Mouse (Mus musculus) urinary bladder, postnatal 4 days (tissue): Measurements from ENCODE around the gene Bcl2l15.
"Not testable (repeated sequence)": the region's sequence is repeated elsewhere in the genome, so short reads cannot be mapped to it uniquely, and the experiment has no call there.

Source experiments
- DNase-seq, 2 experiments: peaks; one replicate each; pipeline ENCODE4 v3.0.0; 2021 to 2022; ENCODE audit warnings: low spot score in 2 of 2

The Bcl2l15 gene

DNA sequence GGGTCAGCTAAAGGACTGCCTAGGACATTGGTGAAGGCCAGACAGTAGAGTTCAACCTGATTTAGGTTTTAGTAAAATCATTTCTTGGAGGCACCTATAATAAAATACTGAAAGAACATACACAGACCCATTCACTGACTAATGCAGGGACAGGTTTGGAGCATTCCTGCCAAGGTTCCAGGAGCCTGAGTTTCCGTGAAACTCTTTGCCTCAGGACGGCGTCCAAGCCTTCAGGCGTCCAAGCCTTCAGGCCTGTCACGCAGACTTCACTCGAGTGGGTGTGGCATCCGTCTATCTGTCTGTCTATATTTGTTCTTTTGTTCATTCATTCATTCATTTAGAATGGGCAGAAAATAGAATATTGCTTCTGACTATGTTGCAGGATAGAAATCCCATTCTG lies 1.3 kb upstream of the Bcl2l15 start:
- DNase-seq, result no peak

DNA sequence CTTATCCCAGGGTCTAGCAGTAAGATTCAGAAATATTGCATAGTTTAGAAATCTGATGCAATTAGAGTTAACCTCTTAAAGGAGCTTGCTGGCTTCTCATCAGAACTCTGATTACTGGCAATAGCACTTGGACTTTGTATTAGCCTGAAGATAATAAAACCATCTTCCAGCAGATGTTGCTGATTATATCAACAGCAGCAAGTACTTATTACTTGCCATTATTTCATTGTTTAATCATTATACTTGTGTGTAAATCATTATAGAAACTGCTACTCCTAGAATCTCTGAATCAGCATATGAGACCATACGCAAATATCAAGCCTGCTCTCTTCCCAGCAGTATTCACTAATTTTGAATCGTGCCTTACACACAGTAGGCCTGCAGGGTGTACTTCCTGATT lies 1.6 kb downstream of the Bcl2l15 start:
- DNase-seq, result no peak

DNA sequence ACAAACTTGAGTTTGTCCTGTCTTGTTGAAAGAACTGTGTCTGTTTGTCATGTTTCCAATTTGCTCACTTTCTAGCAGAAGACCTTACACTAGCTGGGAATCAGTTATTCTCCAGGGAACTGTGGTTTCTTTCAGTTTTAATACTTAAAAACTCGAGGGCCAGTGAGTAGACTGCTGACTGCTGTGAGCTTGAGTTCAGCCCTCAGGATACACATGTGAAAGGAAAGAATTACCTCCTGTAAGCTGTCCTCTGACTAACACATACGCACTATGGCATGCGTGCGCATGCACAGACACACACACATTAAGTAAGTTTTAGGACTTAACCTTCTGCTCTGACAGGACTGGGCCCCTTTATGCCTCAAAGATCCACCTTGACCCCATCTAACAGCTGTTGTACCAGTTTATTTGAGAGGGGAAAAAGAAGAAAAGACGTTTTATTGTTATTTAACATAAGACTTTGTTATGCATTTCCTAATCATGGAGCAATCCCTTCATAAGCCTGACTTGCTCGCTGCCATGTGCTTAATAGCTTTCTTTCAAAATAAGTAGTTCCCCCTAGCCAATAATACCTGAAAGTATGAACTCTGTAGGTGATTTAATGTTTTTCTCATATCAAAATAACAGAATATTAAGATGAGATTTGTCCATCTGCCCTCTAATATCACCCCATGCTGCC lies 3.0 kb downstream of the Bcl2l15 start:
- no peak for DNase-seq

DNA sequence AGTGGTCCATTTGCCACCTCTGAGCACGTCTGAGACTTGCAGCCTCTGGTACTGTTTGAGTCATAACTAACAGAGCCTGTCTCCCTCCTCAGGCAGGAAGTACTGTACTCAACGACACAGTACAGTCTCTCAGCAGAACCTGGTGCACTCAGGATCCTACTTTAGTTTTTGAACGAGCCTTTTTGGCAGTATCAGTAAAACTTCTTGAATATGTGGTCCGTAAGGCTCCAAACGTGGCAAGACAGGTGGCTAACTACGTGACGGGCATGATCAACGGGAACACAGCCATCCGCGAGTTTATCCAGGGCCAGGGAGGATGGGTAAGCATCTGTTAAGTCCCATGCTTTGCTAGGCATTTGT lies 3.5 kb downstream of the Bcl2l15 start:
- no peak for DNase-seq

DNA sequence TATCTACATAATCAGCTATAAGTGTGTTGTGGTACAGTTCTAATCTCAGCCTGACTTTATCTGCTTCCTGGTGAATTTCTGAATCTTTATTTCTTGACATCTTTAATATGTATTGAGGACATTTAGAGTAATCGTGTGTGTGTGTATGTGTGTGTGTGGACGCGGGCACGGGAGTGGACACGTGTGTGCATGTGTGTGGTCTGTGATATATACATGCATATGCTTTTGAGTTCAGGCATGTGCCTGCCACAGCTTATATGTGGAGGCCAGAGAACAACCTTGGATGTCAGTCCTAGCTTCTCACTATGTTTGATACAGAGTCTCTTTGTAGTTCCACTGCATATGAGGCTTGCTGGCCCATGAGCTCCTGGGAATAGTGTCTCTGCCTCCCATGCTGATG lies 4.1 kb downstream of the Bcl2l15 start:
- DNase-seq, result no peak

DNA sequence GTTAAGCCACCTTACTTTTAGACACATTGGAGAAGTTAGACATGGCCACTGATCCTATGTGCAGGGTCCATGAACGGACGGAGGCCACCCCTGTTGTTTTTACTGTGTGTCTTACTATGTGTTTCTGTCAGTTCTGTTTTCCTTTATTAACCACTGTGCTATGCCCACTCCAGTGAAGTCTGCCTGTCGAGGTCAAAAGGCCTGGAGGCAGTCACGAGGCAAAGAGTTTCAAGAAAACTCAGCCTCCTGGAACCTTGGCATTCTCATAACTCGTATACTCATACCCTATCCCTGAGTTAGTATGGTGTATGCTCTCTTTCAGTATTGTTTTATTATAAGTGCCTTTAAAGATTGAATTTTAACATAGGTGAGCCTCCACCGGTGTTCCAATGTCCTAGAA lies 7.3 kb downstream of the Bcl2l15 start:
- DNase-seq, result no peak

DNA sequence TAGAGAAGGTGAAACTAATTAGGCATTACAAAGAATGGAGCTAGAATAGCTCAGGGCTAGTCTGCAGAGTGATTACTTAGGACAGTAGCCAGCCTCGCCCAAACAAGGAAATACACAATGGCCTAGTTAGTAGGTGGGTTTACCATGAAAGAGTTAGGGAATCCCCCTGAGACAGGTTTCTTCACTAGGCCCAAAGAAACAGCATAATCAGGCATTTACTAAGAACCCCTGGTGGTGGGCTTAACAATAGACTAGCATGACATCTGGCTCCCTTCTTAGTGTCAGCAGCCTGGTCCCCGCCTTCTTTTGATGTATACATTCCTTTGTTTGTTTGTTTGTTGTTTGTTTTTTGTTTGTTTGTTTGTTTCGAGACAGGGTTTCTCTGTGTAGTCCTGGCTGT lies 7.8 kb downstream of the Bcl2l15 start:
- DNase-seq, result not testable (repeated sequence)

DNA sequence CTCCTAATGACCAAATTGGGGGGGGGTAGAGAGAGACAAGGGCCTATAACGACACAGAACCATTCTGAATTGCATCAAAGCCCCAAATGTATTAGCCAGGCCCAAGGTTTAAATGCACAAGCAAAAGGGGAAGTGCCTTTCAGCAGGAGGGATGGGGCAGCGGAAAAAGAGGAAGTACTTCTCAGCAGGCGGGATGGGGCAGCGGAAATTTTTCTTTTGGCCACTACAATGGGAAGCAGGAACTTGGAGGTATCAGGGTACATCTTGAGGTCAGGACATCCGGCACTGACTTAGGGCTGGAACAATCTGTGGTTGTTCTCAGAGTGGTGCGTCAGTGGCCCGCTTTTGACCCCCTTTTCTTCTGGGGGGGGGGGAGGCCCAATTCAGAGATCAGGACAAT lies 8.5 kb downstream of the Bcl2l15 start:
- not testable (repeated sequence) for DNase-seq

DNA sequence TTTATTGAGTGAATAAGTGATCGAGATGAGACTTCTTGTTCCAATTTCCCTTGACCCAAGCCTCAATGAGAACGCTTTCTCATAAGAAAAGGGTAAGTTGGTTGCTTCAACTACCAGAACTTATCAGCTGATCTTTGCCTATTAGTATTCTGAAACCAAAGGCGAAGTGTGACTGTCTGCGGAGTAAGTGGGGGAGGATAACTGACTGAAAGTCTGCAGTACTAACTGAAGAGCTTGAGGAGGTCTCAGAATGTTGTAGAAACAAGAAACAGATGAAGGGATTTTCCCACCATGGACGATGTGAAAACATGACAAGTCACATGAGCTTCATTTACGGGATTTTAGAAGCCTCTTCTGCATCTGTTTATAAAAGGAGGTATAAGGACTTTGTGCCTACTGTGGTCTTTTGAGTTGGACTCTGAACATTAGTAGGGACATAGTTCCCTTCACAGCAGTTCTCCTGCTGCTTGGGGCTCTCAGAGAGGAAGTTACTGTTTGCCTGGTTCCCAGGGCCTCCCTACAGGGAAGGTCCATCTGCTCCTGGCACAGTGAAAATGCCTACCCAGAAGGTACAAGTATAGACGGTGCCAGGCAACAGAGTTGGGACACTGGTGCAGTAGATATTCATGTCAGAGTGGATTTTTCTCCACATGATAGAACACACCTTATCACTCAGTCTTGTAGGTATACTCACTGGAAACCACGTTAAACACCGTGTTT lies 18.4 kb downstream of the Bcl2l15 start:
- DNase-seq, result no peak

DNA sequence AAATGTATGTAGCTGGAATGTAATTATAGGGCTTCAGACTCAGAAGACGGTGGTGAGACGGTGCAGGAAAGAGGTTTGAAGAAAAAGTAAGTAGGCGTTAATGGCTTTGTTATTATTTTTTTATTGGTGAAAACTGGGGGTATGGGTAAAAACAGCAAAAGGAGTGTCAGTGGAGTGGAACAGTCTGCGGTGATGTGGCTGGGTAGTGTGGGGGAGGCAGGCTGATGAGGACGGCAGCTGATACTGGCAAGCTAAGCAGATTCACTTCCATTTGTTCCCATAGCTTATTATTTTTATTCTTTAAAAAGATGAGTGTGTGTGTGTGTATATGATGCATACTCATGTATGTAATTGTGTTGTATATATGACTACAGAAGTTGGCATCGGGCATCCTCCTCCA lies 19.1 kb downstream of the Bcl2l15 start:
- no peak for DNase-seq

DNA sequence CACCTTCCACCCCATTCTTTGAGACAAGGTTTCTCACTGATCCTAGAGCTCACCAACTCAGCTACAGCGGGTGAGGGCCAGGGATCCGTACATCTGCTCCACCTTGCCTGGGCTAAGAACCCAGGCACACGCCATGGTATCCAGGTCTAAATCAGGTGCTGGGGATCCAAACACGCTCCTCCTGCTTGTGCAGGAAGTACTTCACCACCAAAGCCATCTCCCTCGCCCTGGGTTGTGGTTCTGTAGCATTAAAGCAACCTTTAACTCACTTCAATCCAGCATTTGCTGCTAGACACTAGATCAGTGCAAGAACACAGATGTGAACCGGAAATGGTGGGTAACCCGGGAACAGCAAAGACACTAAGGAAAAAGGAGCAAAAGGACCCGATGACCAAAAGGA lies 19.5 kb downstream of the Bcl2l15 start:
- no peak for DNase-seq

DNA sequence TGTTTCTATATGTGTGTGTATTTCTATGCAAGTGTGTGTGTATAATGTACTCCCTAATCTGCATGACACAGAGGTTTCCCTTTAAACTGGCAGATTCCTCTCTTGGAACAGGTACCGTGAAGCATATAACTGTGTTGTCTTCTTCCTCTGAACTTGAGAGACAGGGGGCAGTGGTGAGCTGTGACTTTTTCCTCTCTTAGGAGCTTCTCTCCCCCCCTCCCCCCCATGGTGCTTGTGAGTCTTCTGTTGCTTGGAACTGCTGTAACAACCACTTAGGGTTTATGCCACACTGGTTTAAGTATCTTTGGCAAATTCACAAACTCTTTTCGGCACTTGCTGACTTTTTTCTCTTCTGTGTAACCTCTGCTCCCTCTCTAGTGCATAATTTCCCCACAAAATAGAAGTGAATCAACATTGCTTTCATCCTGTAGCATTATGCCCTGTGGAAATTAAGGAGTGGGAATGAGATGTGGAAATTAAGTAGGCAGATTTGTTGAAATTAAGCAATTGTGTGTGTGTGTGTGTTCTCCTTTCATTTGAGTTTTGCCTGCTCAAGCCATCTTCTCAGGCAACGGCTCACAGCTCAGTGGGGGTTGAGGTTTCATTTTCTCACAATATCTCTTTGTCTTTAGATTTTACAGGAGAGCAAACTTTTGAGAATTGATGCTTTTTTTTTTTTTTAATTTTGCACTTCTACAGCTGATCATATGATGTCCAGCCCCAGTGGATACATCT lies 20.3 kb downstream of the Bcl2l15 start:
- no peak for DNase-seq

DNA sequence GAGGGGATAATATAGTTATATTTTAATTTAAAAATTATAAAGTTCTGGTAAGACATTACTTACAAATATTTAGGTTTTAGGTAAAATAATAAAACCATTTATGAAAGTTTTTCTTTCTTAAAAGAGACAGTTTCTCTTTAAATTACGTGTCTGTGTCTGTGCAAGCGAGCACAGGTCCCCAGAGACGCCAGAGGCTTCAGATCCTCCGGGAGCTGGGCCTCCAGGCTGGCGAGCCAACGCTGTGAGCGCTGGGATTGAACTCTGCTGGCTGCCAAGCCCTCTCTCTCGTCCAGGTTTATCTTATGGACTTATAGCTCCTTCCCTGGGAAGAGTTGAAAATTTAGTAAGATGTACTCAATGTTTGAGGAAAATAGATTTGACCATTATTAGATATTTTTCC lies 21.4 kb downstream of the Bcl2l15 start:
- no peak for DNase-seq

DNA sequence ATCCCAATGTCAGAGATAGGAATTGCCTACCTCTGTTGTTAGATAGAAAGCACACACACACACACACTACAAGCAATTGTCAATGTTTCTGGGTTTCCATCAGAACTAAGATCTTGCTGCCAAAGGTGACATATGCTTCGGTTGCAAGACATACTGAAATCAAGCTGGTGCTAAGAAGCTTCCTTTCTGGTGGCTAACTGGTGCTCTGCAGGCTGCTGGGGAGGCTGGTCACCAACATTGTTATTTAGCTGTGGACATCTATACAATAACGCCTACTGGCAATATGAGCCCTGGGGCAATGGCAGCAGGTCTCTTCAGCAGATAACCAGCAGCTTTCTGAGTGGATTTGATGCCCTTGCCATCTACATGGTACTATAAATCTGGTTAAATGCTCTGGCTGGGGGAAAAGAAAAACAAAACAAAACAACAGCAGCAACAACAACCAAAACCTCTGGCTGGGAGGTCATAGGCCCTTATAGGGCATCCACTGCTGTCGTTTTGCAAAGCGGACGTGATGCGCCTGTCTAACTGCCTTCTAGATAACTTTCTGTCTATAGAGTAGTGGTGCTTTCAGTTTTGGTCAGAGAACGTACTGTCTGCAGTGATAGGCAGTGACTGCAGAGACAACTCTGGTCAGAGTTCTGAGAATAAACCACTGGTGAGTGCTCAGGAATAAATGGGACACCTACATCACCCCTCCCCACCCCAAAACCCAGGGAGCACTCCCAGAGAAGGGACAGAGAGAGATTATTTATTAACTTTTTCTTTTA lies 24.8 kb downstream of the Bcl2l15 start:
- no peak for DNase-seq

DNA sequence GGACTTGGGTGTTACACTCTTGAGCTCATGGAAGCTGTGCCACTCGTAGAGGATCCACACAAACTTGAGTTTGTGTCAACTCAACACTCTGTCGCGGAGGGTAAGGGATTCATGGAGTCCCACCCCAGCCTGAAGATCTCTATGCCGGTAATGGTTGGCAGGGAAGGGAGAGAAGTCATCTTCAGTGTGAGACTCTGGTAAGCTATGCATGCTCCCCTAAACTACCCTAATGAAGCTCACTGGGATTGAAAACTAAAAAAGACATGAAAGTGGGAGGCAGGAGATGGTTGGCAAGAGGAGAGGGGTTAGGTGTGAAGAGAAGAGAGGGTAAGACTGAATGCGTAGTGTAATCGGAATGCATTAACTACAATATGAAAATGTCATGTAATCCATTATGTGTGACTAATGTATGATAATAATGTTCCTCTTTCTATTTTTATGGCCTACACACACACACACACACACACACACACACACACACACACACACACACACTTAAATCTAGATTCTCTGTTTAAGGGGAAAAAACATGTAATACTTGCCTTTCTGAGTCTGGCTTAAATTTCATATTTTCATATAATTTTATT lies 25.7 kb downstream of the Bcl2l15 start:
- DNase-seq, result no peak

DNA sequence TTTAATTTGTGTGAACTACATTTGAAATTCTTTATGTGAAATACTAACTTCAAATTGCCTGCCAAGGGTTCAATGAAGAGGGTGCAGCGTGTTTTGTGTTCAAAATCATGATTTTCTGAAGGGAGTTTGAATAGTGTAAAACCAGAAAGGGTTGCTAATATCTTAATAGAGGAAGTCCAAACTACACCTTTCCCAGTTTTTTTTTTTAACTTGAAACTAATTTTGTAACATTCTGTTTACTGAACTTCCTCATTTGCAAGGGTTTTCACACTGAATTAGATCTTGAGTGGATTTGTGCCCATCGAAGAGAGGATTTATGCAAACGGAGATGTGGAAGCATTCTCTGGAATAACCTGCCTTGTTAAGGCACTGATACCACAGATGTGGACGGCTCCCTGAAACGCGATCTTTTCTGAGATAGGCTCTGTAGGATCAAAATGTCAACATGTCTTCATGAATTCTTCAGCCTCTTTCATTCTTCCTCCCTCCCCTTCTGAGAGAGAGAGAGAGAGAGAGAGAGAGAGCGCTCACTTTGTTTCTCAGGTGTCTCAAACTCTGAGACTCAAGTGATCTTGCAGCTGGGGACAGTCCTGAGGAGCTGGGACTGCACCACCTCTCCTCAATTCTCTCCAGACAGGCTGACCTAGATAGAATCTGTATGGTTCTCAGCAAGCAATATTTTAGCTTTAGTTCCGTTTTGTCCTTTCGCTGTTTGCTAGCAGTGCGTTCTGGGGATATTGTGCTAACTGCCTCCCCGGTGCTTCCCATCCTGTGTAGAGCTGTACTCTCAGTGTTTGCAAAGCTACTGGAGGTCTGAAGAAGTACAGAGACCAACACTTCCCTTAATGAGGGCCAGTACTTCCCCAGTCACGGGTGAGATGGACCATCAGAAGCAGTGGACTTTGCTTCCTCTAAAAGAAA lies 26.7 kb downstream of the Bcl2l15 start, which contains the start of gene Ptpn22:
Gene Ptpn22, plus strand, starts transcription at position 915 of the 921 bp plus-strand sequence.
- no peak for DNase-seq

DNA sequence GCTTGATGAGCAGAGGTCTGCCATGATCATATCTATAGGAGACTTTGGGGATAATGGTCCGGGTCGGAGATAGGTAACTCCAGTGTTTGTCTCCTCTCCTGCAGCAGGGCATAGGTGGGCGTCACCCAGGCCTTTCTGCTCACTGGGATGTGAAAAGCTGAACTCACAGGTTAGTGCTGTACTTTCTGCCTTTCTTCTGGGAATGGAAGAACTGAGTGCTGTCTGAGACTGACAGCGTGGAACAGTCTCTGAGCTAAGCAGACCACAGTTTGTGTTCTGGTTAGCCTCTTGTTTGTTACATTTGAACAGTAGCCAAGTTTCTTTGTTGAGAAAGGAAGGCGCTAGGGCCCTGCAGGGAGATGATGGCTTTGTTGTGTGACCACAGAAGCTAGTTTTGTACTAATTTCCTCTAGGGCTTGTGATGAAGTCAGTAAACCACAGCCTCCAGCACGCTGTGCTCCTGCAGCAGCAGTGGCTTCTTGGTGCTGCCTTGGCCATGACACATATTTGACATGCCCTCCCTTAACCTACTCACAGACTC lies 27.5 kb downstream of the Bcl2l15 start:
- DNase-seq, result no peak

DNA sequence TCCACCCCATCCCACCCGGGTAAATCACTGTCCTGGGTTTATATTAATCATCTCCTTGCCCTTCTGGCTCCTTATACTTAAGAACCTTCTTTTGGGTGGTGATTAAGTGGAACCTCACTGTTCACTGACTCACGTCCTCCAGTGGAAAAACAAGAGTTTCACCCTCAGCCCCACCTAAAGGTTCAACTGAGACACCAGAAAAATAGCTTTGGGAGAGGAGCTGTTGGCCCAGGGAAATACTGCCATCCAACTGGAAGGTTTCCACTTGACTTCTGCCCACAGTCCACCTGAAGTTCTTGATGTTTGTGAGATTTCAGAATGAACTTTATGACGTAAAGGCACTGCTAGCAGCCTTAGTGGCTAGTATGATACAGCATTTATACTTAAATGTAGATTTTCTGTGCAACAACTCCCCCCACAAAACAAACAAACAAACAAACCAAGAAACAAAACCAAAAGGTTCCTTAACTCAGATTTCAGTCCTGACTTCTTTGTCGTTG lies 30.4 kb downstream of the Bcl2l15 start:
- no peak for DNase-seq

DNA sequence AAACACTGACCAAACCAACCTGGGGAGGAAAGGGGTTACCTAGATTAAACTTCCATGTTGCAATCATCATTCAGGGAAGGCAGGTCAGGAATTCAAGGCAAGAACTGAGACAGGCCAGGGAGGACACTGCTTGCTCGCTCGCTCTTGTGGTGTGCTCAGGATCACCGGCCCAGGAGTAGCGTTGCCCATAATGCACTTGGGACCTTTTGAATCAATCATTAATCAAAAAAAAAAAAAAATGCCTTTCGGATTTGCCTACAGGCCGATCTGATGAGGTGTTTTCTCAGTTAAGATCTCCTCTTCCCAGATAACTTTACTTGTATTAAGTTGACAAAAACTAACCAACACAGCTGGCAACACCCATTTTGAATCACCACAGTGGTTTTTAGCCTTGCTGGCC lies 31.8 kb downstream of the Bcl2l15 start:
- DNase-seq, result no peak

DNA sequence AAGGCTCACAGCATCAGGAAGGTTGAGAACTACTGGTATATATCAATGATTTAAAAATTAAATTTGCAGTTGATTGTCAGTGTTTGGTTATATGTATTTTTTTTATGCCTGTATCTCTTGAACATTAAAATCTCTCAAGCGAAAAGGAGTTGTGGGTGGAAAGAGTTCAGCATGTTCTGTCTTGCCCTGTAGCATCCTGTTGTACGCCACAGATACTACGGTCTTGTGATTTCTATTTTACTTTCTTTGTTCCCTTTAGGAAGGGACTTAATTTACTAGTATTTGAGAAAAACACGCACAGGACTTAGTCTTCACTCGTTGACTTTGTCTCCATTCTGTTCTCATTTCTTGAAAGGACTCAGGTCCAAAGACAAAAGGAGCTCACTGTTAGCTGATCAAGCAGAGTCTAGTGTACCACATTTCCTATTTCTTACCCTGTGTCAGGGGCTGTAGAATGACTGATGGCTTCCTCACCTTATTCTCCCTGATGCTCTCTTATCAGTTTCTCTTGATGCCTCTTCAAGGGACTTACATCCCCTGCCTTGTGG lies 35.1 kb downstream of the Bcl2l15 start:
- no peak for DNase-seq
